ENCODE assay signal across 29 mouse cellular contexts in genomic region chr16:36051491-36051890, GRCm38 (mm10).
"Had no signal": no experiment of that assay in that cellular context is flagged by ENCODE, and none has a peak within 500 bp of the region (broad histone marks: within the 10 kb centered on the region; RNA-seq: fewer than 3 reads in every experiment).

No protein-coding gene starts in this region.

- H3K9me3 ChIP-seq: limb, embryonic 10.5 days; limb, embryonic 12.5 days; limb, embryonic 13.5 days; limb, embryonic 15.5 days; liver, embryonic 12.5 days; liver, embryonic 13.5 days; liver, embryonic 15.5 days; lung, embryonic 15.5 days; midbrain, embryonic 10.5 days; midbrain, embryonic 12.5 days; midbrain, embryonic 13.5 days; midbrain, embryonic 15.5 days; neural tube, embryonic 12.5 days had no signal

- DNase-seq: left cerebral cortex, postnatal 4 days; liver; liver, embryonic 13.5 days; liver, postnatal 0 days; lung, adult 18-20 months; lung, adult 2 months; lung, embryonic 14.5 days; lung, postnatal 10 days; lung, postnatal 14 days; lung, postnatal 36 days; lung, postnatal 4 days; midbrain, embryonic 14.5 days had no signal

- H3K4me3 ChIP-seq: limb, embryonic 10.5 days; limb, embryonic 12.5 days; limb, embryonic 13.5 days; limb, embryonic 15.5 days; liver, embryonic 12.5 days; liver, embryonic 13.5 days; liver, embryonic 15.5 days; lung, embryonic 15.5 days; midbrain, embryonic 10.5 days; midbrain, embryonic 12.5 days; midbrain, embryonic 13.5 days; midbrain, embryonic 15.5 days; myocyte; neural tube, embryonic 12.5 days had no signal

- H3K4me1 ChIP-seq: limb, embryonic 10.5 days; limb, embryonic 12.5 days; limb, embryonic 13.5 days; limb, embryonic 15.5 days; liver, embryonic 12.5 days; liver, embryonic 13.5 days; liver, embryonic 15.5 days; lung, embryonic 15.5 days; midbrain, embryonic 10.5 days; midbrain, embryonic 12.5 days; midbrain, embryonic 13.5 days; midbrain, embryonic 15.5 days; neural tube, embryonic 12.5 days had no signal

- H3K27ac ChIP-seq: limb, embryonic 10.5 days; limb, embryonic 12.5 days; limb, embryonic 13.5 days; limb, embryonic 15.5 days; liver, embryonic 12.5 days; liver, embryonic 13.5 days; liver, embryonic 14.5 days; liver, embryonic 15.5 days; lung, embryonic 15.5 days; macrophage; midbrain, embryonic 10.5 days; midbrain, embryonic 12.5 days; midbrain, embryonic 13.5 days; midbrain, embryonic 15.5 days; neural tube, embryonic 12.5 days had no signal

- H3K27me3 ChIP-seq: limb, embryonic 12.5 days; limb, embryonic 13.5 days; limb, embryonic 15.5 days; liver, embryonic 12.5 days; liver, embryonic 13.5 days; liver, embryonic 15.5 days; lung, embryonic 15.5 days; midbrain, embryonic 12.5 days; midbrain, embryonic 13.5 days; midbrain, embryonic 15.5 days; neural tube, embryonic 12.5 days had no signal

- ATAC-seq: liver, embryonic 12.5 days; liver, postnatal 0 days; lung, postnatal 0 days; midbrain, embryonic 13.5 days; midbrain, embryonic 15.5 days; midbrain, embryonic 16.5 days had no signal
